Mouse (Mus musculus) intestine, embryonic 16.5 days (tissue): ENCODE results near the gene Scml4. TPM values are rescaled to one million over a fixed set of nuclear protein-coding genes. Genes with fewer than 3 reads are reported as not detected.
A peak's percentile ranks its signal among the peaks of the same experiment; 100 is the strongest.

Experiments
- ATAC-seq: fragments of 200-750 bp; cut with Nextera tagmentation; 2 replicates; pipeline ENCODE4 v1.8.0; 2017; ENCODE audit warnings: moderate TSS enrichment, moderate library complexity
- H3K27ac ChIP-seq: fragments of 300-500 bp; sonication (generic); 2 replicates; pipeline ENCODE4 v1.5.1; 2014; ENCODE audit warnings: mild to moderate bottlenecking, low read length
- H3K27me3 ChIP-seq: fragments of 300-500 bp; sonication (generic); replicated peaks from 2 replicates; pipeline ENCODE4 v1.6.1; 2014; ENCODE audit warnings: low read length, control low read depth, mixed read lengths; ENCODE audit not compliant: control insufficient read depth, insufficient read depth
- H3K36me3 ChIP-seq: fragments of 300-500 bp; sonication (generic); 2 replicates; pipeline ENCODE4 v1.6.1; 2014; ENCODE audit warnings: low read length, control low read depth; ENCODE audit not compliant: control insufficient read depth, insufficient read depth
- H3K4me1 ChIP-seq: fragments of 300-500 bp; sonication (generic); 2 replicates; pipeline ENCODE4 v1.6.1; 2014; ENCODE audit warnings: low read length, control low read depth, mixed read lengths; ENCODE audit not compliant: control insufficient read depth, insufficient read depth
- H3K4me2 ChIP-seq: fragments of 300-500 bp; sonication (generic); 2 replicates; pipeline ENCODE4 v1.6.1; 2014; ENCODE audit warnings: low read depth, low read length, control low read depth
- H3K4me3 ChIP-seq: fragments of 300-500 bp; sonication (generic); 2 replicates; pipeline ENCODE4 v1.5.1; 2014; ENCODE audit warnings: mild to moderate bottlenecking, low read length
- H3K9ac ChIP-seq: fragments of 300-500 bp; sonication (generic); 2 replicates; pipeline ENCODE4 v1.6.1; 2014; ENCODE audit warnings: low read depth, low read length
- H3K9me3 ChIP-seq: fragments of 300-500 bp; sonication (generic); 2 replicates; pipeline ENCODE4 v1.6.1; 2016; ENCODE audit warnings: low read length, control low read depth; ENCODE audit not compliant: control insufficient read depth
- WGBS: fragments of 180-500 bp; shearing (Covaris S2); extraction: QIAGEN DNeasy Blood & Tissue Kit; methylation state at CpG from one replicate; pipeline ENCODE4 v1.1.7; 2014; 5-methylcytosine and 5-hydroxymethylcytosine counted together
- polyA plus RNA-seq: library from polyadenylated mRNA; unstranded; fragments of >200 nt; fragmentation: Nextera tagmentation; extraction: Ambion mirVana; gene quantifications from 2 replicates; pipeline ENCODE4 v1.2.1, GENCODE M21; 2015

Gene Scml4
- polyA plus RNA-seq, 1 experiment from 2014 or later: 34.1 TPM

GRCm38 (mm10) chr10:42908562-42908961 lies 48.4 kb downstream of the Scml4 start:
- H3K9ac ChIP-seq: no peak overlapping the region
- no peak overlapping the region for H3K4me3 ChIP-seq
- H3K27me3 ChIP-seq: no peaks in the 10 kb centered on the region
- no peak for ATAC-seq
- WGBS: 68% methylated on average over 1 of the region's 1 CpGs
- no peak overlapping the region for H3K4me2 ChIP-seq
- H3K27ac ChIP-seq: no peak overlapping the region
- peaks cover 9% of the 10 kb centered on the region; the same call in 1 of the 2 replicates for H3K4me1 ChIP-seq
- H3K36me3 ChIP-seq: no peaks in the 10 kb centered on the region
- no peaks in the 10 kb centered on the region for H3K9me3 ChIP-seq

- Histone ChIP-seq H3K9ac (no peak overlapping the region), H3K27me3 (no peaks in the 10 kb centered on the region), H3K9me3 (no peaks in the 10 kb centered on the region), H3K4me2 (0 out of 2 replicates have a peak overlapping the region, but pooled peaks have one; percentile 19), H3K4me1 (peaks cover 13% of the 10 kb centered on the region; the same call in 1 of the 2 replicates), H3K4me3 (no peak overlapping the region), H3K36me3 (no peaks in the 10 kb centered on the region), H3K27ac (peak overlapping the region; percentile 51; the same call in 1 of the 2 replicates)
- WGBS: 33% methylated on average over 4 of the region's 4 CpGs
- ATAC-seq: peak; percentile 94
Observed at GRCm38 (mm10) chr10:42910567-42910966, 50.4 kb downstream of the Scml4 start.

- H3K36me3 ChIP-seq: no peaks in the 10 kb centered on the region
- peaks cover 13% of the 10 kb centered on the region; the same call in 1 of the 2 replicates for H3K4me1 ChIP-seq
- H3K27me3 ChIP-seq: no peaks in the 10 kb centered on the region
- no peaks in the 10 kb centered on the region for H3K9me3 ChIP-seq
- no peak overlapping the region for H3K27ac ChIP-seq
- no peak overlapping the region for H3K4me2 ChIP-seq
- H3K4me3 ChIP-seq: no peak overlapping the region
- 88% methylated on average over 10 of the region's 10 CpGs for WGBS
- ATAC-seq: no peak
- no peak overlapping the region for H3K9ac ChIP-seq
Observed at GRCm38 (mm10) chr10:42912056-42912455, 51.9 kb downstream of the Scml4 start.

DNA sequence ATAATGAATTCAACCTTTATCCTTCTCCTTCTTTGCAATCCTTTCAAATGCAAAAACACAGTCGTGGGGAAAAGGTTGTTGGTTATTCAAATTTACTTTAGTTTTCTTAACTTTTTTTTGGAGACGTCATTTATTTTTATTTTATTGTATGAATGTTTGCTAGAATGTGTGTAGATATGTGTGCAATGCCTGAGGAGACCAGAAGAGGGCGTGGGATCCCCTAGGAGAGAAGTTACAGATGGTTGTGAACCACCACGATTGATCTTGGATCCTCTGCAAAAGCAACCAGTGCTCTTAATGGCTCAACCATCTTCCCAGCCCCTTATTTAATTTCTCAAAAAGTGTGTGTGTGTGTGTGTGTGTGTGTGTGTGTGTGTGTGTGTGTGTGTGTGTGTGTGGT lies 53.0 kb downstream of the Scml4 start:
- Histone ChIP-seq H3K36me3 (no peaks in the 10 kb centered on the region), H3K4me2 (no peak overlapping the region), H3K4me1 (peaks cover 13% of the 10 kb centered on the region; the same call in 1 of the 2 replicates), H3K9ac (no peak overlapping the region), H3K4me3 (no peak overlapping the region), H3K9me3 (no peaks in the 10 kb centered on the region), H3K27ac (no peak overlapping the region), H3K27me3 (no peaks in the 10 kb centered on the region)
- WGBS: 55% methylated on average over 4 of the region's 4 CpGs
- no peak for ATAC-seq

DNA sequence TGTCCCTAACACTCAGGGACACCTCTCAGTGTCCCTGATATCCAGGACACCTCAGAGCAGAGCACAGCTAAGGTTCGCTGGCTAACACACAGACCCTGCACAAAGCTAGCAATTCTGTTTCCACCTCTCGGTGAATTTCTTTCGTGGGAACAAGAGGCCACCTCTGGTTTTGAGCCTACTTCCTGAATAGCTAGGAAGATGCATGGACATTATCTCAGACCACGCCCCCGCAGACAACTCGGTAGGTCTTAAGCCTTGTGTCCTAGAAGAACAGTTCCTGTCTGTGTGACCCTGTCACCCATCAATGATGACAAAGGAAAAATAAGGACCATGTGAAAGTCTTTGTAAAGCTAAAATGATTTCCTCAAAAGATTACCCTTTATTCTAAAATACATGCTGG lies 54.0 kb downstream of the Scml4 start:
- Histone ChIP-seq H3K27me3 (no peaks in the 10 kb centered on the region), H3K4me3 (no peak overlapping the region), H3K9ac (no peak overlapping the region), H3K4me2 (no peak overlapping the region), H3K4me1 (peaks cover 13% of the 10 kb centered on the region; the same call in 1 of the 2 replicates), H3K9me3 (no peaks in the 10 kb centered on the region), H3K27ac (no peak overlapping the region), H3K36me3 (no peaks in the 10 kb centered on the region)
- WGBS: 50% methylated on average over 6 of the region's 6 CpGs
- ATAC-seq: no peak

- no peak overlapping the region for H3K4me3 ChIP-seq
- no peak overlapping the region for H3K4me2 ChIP-seq
- no peaks in the 10 kb centered on the region for H3K9me3 ChIP-seq
- H3K9ac ChIP-seq: no peak overlapping the region
- H3K27me3 ChIP-seq: no peaks in the 10 kb centered on the region
- no peak overlapping the region for H3K27ac ChIP-seq
- H3K36me3 ChIP-seq: no peaks in the 10 kb centered on the region
- ATAC-seq: no peak
- H3K4me1 ChIP-seq: 0 out of 2 replicates have a peak, but pooled peaks cover 4% of the 10 kb centered on the region
- 66% methylated on average over 5 of the region's 5 CpGs for WGBS
Observed at GRCm38 (mm10) chr10:42917355-42917754, 57.2 kb downstream of the Scml4 start.

- WGBS: 90% methylated on average over 12 of the region's 12 CpGs
- Histone ChIP-seq H3K36me3 (no peaks in the 10 kb centered on the region), H3K4me1 (no peaks in the 10 kb centered on the region), H3K4me2 (no peak overlapping the region), H3K27ac (no peak overlapping the region), H3K9ac (no peak overlapping the region), H3K4me3 (no peak overlapping the region), H3K27me3 (no peaks in the 10 kb centered on the region), H3K9me3 (no peaks in the 10 kb centered on the region)
- ATAC-seq: no peak
Observed at GRCm38 (mm10) chr10:42919786-42920185, 59.6 kb downstream of the Scml4 start.

GRCm38 (mm10) chr10:42925103-42925866 lies 65.1 kb downstream of the Scml4 start:
- H3K9me3 ChIP-seq: no peaks in the 10 kb centered on the region
- no peak overlapping the region for H3K27ac ChIP-seq
- H3K4me1 ChIP-seq: no peaks in the 10 kb centered on the region
- H3K4me2 ChIP-seq: peak overlapping the region; percentile 43
- 67% methylated on average over 22 of the region's 22 CpGs for WGBS
- no peaks in the 10 kb centered on the region for H3K36me3 ChIP-seq
- peak; percentile 62 for ATAC-seq
- H3K27me3 ChIP-seq: no peaks in the 10 kb centered on the region
- peak overlapping the region; percentile 19; the same call in 1 of the 2 replicates for H3K4me3 ChIP-seq
- no peak overlapping the region; the same call in 1 of the 2 replicates for H3K9ac ChIP-seq

GRCm38 (mm10) chr10:42930121-42930650 lies 70.0 kb downstream of the Scml4 start:
- no peak overlapping the region for H3K4me3 ChIP-seq
- no peak overlapping the region for H3K9ac ChIP-seq
- no peaks in the 10 kb centered on the region for H3K27me3 ChIP-seq
- H3K9me3 ChIP-seq: no peaks in the 10 kb centered on the region
- 0 out of 2 replicates have a peak, but pooled peaks cover 3% of the 10 kb centered on the region for H3K4me1 ChIP-seq
- peak; percentile 61; the same call in 1 of the 2 replicates for ATAC-seq
- WGBS: 82% methylated on average over 23 of the region's 23 CpGs
- H3K27ac ChIP-seq: no peak overlapping the region
- H3K36me3 ChIP-seq: no peaks in the 10 kb centered on the region
- H3K4me2 ChIP-seq: no peak overlapping the region
